Mouse (Mus musculus): ENCODE data around the gene Ube3a. TPM values are rescaled to one million over a fixed set of nuclear protein-coding genes. Genes with fewer than 3 reads are reported as not detected.

Ube3a gene
- 100 to 1,000 TPM; 136 to 142 TPM for total RNA-seq (2021)
- long read RNA-seq, experiment 1, full-length matches to known transcripts: 32 of 50 reads
- long read RNA-seq, experiment 1, partial matches to known transcripts: 5 of 50 reads
- long read RNA-seq, experiment 1, other reads (novel, unspliced or antisense): 13 of 50 reads
- long read RNA-seq, experiment 2, full-length matches to known transcripts: 7 of 19 reads
- long read RNA-seq, experiment 2, partial matches to known transcripts: 4 of 19 reads
- long read RNA-seq, experiment 2, other reads (novel, unspliced or antisense): 8 of 19 reads

DNA sequence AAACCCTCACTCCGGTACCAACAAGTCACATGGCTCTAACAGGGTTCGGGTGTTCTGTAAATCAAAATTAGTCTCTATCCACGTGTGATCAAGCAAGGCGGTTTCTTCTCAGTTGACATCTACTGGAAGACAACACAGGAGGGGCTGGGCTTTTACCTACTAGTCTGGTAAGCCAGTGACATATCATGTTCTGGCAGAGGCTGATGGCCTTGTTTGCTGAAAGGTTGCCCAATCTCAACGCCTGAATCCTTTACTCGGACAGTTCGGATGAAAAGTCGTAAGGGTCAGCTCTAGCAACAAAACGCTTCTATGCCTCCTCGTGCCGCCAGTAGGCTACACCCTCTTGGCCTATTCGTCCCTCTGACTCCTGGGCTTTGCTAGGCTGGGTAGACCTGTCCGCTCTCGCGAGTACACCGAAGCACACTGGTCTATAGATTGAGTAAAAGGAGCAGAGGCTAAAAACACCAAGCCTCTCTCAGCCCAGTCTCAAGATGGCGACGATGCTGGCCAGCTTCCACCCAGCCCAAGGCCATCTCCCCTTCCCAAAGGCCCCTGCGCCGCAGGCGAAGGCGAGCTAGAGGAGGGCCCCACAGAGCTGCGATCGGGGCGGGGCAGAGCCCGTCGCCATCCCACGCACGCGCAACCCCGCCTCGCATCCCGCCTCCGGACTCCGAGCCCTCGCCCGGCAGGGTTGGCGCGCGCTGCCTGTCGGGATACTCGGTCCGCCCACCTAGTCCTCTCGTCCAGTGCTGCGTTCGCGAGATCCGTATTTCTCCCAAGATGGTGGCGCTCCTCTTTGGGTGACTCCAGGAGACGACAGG, at the start of gene Ube3a:
TSS of gene Ube3a (plus strand) at position 706 of the 821 bp plus-strand sequence.
- peak; percentile 97 to 99 for DNase-seq

- DNase-seq: no peak
These were observed 35.7 kb upstream of the Ube3a start for GRCm38 (mm10) chr7:59192831-59193230.

DNA sequence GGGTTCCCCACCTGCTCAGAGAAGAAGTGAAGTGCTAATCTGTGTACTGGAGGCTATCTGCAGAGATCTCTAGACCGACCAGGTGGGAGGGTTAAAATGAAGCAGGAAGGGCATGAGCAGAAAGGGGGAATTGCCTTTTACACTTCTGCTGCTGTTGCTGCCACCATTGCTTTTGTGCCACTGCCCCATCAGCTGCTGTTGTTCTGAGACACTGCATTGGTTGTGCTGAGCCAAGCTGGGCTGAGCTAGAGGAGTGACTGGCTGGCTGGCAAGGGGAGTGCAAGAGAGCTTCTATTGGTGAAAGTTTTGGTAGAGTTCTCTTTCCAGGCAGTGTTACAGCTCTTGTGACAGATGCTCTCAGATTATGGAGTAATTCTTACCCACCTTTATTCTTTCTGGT, 13.6 kb upstream of the Ube3a start:
- no peak for DNase-seq

GRCm38 (mm10) chr7:59221244-59221643, 7.3 kb upstream of the Ube3a start:
- no peak for DNase-seq

GRCm38 (mm10) chr7:59228866-59229182, 274 bp downstream of the Ube3a start:
- DNase-seq: no peak

GRCm38 (mm10) chr7:59229183-59229911, 797 bp downstream of the Ube3a start:
- peak; percentile 51 to 66 for DNase-seq

GRCm38 (mm10) chr7:59230304-59230703, 1.8 kb downstream of the Ube3a start:
- no peak for DNase-seq

DNA sequence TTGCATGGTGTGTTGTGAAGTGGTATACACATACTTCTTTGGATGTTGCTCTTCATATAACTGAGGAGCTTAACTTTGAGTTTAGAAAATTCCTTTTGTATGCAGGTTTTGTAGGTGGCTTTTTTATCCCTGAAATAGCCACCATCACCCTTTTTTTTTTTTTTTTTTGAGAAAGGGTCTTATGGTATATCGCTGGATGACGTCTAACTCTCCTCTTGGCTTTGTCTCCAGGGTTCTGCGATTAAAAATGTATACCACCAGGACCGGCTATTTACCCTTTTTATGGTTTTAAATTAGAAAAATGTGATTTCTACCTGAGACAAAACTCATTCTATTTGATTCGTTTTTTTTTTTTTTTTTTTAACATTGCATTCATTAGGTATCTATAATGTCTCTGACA, 2.2 kb downstream of the Ube3a start:
- no peak for DNase-seq

DNA sequence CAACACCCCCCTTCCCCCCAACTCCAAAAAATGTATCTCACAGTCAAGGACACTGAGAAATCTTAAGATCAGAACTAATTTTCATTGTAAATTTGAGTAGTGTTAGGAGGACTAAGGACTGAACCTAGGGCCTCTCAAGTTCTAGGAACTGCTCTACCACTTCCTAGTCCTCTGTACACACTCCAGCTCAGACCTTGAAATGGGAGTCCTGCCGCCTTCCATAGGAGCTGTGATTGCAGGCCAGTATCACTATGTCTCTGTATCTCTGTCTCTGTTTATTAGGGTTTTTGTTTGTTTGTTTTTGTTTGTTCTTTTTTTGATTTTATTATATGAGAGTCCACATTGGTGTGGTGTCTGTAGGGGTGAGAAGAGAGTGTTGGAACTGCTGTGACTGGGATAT, 3.4 kb downstream of the Ube3a start:
- DNase-seq: no peak

GRCm38 (mm10) chr7:59234773-59235401, 6.3 kb downstream of the Ube3a start:
- no peak for DNase-seq

- DNase-seq: no peak
These were observed 14.7 kb downstream of the Ube3a start for GRCm38 (mm10) chr7:59243257-59243656.

DNA sequence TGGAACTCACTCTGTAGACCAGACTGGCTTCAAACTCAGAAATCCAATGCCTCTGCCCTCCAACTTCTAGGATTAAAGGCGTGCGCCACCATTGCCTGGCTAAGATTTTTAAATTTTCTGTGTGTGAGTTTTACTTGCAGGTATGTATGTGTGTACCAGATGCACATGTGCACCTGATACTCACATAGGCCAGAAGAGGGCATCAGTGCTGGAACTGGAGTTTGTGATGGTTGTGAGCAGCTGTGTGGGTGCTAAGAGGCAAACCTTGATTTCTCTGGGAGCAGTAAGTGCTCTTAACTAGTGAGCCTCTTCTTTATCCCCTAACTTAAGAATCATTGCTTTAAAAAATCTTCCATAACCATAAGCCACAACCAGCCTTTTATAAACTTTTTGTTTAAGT, 17.0 kb downstream of the Ube3a start:
- no peak for DNase-seq

DNA sequence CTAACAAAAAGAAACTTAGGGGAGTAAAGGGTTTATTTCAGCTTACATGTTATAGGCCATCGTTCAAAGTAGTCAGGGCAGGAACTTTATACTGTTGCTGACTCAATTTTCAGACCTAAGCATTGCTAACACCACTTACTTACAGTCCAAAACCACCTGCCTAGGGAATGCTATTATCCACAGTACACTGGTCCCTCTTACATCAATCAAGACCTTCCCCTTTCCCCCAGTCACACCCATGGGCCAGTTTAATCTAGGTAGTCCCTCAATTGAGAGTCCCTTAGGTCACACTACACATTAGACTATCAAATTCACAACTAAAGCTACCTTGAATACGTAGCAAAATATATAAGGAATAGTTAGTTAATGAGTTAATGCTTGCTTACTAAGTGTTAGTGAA, 24.8 kb downstream of the Ube3a start:
- DNase-seq: no peak

DNA sequence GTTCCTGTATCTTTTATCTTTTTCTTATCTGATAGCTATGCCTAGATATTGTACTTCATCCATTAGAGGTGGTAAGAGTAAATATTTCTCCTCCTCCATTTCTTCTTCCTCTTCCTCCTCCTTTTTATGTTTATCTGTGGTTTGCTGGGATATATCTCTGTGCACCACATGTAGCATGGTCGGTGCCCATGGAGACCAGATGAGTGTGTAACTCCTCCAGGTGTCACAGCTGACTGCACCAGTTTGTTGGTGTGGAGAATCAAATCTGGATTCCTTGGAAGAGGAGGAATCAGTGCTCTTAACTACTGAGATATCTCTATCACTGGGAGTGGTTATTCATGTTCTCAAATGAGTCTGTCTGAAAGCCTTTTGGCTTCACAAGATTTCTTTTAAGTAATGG, 37.0 kb downstream of the Ube3a start:
- DNase-seq: no peak

DNA sequence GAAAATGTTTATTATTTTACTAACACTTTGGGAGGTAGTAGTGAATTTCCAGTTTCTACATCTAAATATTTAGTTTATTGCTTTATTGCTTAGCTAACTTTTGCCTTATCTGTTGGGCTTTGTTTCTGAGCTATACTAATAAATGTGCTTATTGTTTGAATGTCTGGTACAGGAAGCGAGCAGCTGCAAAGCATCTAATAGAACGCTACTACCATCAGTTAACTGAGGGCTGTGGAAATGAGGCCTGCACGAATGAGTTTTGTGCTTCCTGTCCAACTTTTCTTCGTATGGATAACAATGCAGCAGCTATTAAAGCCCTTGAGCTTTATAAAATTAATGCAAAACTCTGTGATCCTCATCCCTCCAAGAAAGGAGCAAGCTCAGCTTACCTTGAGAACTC, 43.2 kb downstream of the Ube3a start:
- no peak for DNase-seq

- no peak for DNase-seq
These were observed 84.0 kb downstream of the Ube3a start for GRCm38 (mm10) chr7:59312576-59312975.

GRCm38 (mm10) chr7:59322759-59323158, 94.2 kb downstream of the Ube3a start:
- DNase-seq: no peak
